Mouse (Mus musculus): ENCODE results near the gene Flvcr1. TPM values are rescaled to one million over a fixed set of nuclear protein-coding genes. Genes with fewer than 3 reads are reported as not detected.

Gene Flvcr1
- polyA plus RNA-seq, 1 experiment from 2014 or later = 5.2 TPM

Other genes starting within 250 kb of the Flvcr1 start
- gene Rps6kc1, start 114.4 kb downstream of the Flvcr1 start, polyA plus RNA-seq (2015; fragmentation: Nextera tagmentation; extraction: Ambion mirVana) = 14.8 and 16.1 TPM in 2 replicates
- gene Angel2, start 101.0 kb downstream of the Flvcr1 start, polyA plus RNA-seq (2015; fragmentation: Nextera tagmentation; extraction: Ambion mirVana) = 40.3 and 42.5 TPM in 2 replicates
- gene Vash2, start 46.9 kb downstream of the Flvcr1 start, polyA plus RNA-seq (2015; fragmentation: Nextera tagmentation; extraction: Ambion mirVana) = 45.1 and 51.9 TPM in 2 replicates
- not detected in 2 replicates for gene Spata45, start 10.5 kb upstream of the Flvcr1 start, polyA plus RNA-seq (2015; fragmentation: Nextera tagmentation; extraction: Ambion mirVana)
- 12.6 and 14.2 TPM in 2 replicates for gene Tatdn3, start 36.8 kb upstream of the Flvcr1 start, polyA plus RNA-seq (2015; fragmentation: Nextera tagmentation; extraction: Ambion mirVana)
- 16.8 and 19.4 TPM in 2 replicates for gene Nsl1, start 36.9 kb upstream of the Flvcr1 start, polyA plus RNA-seq (2015; fragmentation: Nextera tagmentation; extraction: Ambion mirVana)
- 9.8 and 12.8 TPM in 2 replicates for gene Batf3, start 71.7 kb upstream of the Flvcr1 start, polyA plus RNA-seq (2015; fragmentation: Nextera tagmentation; extraction: Ambion mirVana)
- not detected in 2 replicates for gene Fam71a, start 138.7 kb upstream of the Flvcr1 start, polyA plus RNA-seq (2015; fragmentation: Nextera tagmentation; extraction: Ambion mirVana)
- gene Atf3, start 191.9 kb upstream of the Flvcr1 start, polyA plus RNA-seq (2015; fragmentation: Nextera tagmentation; extraction: Ambion mirVana) = 8.2 and 11.4 TPM in 2 replicates

Measured in limb, embryonic 15.5 days (tissue).